Mouse (Mus musculus): ENCODE measurements around the gene Asic3.
A peak's percentile ranks its signal among the peaks of the same experiment; 100 is the strongest.

Asic3 gene

GRCm38 (mm10) chr5:24413042-24413693 lies at the start of gene Asic3:
Asic3 (plus strand) TSS chr5:24413392.
- no peak for DNase-seq (ENCODE audit: low spot score in 2 of 2)

- DNase-seq (ENCODE audit: low spot score in 2 of 2): no peak
Observed at GRCm38 (mm10) chr5:24363467-24363866, 49.7 kb upstream of the Asic3 start.

GRCm38 (mm10) chr5:24364061-24364460 lies 49.1 kb upstream of the Asic3 start:
- no peak for DNase-seq (ENCODE audit: low spot score in 2 of 2)

DNA sequence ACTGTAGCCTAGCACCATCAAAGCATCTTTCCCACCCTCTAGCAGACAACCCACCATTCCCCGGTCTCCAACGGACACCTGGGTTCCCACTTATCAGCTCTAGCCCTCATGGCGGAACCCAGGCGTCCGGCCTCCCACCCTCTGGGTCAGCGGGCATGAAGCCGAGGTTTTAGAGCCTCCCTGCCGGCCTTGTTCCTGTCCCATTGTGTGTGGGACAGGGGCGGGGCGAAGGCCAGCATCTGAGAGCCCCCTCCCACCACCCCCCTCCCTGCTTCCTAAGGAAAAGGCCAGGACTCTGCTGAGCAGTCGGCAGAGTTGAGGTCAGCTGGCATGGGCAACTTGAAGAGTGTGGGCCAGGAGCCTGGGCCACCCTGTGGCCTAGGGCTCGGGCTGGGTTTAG lies 48.7 kb upstream of the Asic3 start, which contains the start of gene Nos3:
Gene Nos3, plus strand, starts transcription at position 303 of the 400 bp plus-strand sequence.
- no peak for DNase-seq (ENCODE audit: low spot score in 2 of 2)

DNA sequence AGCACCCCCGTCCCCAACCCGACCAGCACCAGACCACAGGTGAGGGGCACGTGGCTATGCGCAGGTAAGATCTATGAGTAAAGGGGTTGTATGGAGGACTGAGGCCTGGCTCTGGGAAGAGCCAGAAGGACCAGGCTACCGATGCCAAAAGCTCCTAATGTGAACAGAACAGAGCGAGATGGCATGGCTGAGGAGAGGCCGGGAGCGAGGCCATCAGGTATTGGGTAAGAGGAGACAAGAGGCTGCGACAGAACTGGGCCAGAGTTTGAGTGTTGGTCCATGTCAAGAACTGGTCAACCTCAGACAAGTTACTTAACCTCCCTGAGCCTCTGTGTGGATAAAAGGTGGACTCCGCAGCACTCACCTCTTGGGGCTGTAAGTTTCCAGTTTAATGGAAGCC lies 48.2 kb upstream of the Asic3 start:
- no peak for DNase-seq (ENCODE audit: low spot score in 2 of 2)

DNA sequence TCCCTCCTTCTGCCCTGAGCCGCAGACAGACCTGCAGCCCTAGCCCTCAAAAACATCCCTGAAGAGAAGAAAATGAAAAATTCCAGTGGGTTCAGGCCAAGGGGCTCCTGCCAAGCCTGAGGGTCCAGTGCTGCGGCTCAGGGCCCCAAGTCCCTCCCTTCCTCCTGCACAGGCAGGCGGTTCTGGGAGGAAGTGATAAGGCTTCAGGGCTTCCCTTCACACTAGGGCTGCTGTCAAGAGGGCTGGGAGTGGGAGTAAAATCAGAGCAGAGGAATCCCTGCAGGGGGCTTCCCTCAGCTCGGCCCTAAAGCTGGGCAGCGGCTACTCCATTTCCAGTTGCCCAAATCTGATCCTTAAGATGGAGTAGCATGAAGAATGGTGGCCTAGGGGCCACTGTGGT lies 47.7 kb upstream of the Asic3 start:
- no peak for DNase-seq (ENCODE audit: low spot score in 2 of 2)

DNA sequence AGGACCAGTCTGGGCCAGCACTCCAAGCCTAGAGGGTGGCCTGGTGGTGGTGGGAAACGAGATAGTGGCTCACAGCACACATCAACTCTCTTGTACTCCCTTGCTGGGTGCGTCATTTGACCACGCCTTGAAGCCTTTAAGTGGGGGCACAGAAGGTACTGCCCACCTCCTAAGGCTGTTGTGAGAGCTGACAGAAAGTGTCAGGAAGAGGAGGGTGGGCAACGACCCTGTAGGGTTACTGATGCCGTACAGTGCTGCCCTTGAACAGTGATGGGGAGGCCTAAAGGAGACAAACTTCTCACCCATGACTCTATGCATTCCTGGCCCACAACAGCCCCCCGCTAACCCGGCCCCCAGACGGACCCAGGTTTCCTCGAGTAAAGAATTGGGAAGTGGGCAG lies 46.8 kb upstream of the Asic3 start:
- no peak for DNase-seq (ENCODE audit: low spot score in 2 of 2)

GRCm38 (mm10) chr5:24369767-24370166 lies 43.4 kb upstream of the Asic3 start:
- DNase-seq (ENCODE audit: low spot score in 2 of 2): no peak

DNA sequence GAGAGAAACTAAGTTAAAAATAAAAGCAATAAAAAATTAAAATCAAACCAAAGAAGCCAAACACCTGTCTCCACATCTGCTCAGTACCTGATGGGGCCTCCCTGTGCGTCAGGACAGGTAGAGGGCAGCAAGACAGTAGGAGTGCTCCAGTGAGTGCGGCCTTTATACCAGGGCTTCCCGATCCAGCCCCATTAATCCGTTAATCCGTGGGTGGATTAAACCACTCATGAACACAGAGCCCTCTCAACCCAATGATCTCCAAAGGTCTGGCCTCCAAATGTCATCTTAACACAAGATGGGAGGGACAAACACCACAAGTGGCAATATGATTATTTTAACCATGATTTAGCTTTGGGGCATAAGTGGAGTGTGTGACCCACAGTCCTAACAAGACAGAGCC lies 39.4 kb upstream of the Asic3 start:
- no peak for DNase-seq (ENCODE audit: low spot score in 2 of 2)

DNA sequence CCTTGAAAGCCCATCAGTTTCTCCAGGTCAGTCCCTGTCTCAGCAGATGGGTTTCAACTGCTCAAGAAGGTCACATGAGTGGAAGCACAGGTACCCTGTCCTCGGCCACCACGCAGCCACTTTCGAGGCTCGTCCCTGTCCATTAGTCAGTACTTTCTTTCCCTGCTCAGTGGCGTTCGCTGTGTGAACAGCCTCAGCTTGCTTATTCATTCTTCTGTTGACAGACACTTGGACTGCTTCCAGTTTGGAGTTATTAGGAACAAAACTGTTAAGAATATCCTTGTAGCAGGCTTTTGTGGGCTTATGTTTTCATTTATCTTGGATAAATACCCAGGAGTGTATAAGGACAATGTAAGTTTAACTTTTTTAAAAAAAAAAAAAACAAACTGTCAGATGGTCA lies 39.0 kb upstream of the Asic3 start:
- no peak for DNase-seq (ENCODE audit: low spot score in 2 of 2)

- DNase-seq (ENCODE audit: low spot score in 2 of 2): no peak
Observed at GRCm38 (mm10) chr5:24374666-24375328, 38.4 kb upstream of the Asic3 start.

GRCm38 (mm10) chr5:24378700-24379099 lies 34.5 kb upstream of the Asic3 start:
- no peak for DNase-seq (ENCODE audit: low spot score in 2 of 2)

DNA sequence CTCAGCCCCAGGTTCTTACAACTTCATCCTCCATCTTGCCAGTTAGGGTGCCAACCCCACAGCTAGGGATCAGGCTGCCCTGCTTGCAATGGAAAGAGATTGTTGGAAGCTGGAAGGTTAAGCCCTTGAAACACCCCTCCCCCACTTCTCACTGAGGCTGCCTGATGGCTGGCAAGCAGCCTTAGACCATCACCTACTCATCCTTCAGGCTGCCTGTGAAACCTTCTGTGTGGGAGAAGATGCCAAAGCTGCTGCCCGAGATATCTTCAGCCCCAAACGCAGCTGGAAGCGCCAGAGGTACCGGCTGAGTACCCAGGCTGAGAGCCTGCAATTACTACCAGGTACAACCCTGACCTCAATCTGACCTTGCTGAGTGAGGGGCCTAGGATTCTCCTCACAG lies 33.7 kb upstream of the Asic3 start:
- DNase-seq (ENCODE audit: low spot score in 2 of 2): no peak

- DNase-seq (ENCODE audit: low spot score in 2 of 2): no peak
Observed at GRCm38 (mm10) chr5:24380499-24380898, 32.7 kb upstream of the Asic3 start.

DNA sequence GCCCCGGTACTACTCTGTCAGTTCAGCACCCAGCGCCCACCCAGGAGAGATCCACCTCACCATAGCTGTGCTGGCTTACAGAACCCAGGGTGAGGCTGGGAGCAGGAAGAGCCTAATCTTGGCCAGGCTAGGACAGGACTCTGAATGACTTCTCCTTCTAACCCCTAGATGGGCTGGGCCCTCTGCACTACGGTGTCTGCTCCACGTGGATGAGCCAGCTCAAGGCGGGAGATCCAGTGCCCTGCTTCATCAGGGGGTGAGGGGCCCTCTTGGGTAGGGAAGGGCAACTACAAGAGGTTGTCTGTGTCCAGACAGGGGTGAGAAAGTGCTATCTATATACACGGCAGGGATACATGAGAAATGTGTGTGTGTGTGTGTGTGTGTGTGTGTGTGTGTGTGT lies 31.7 kb upstream of the Asic3 start:
- DNase-seq (ENCODE audit: low spot score in 2 of 2): no peak

DNA sequence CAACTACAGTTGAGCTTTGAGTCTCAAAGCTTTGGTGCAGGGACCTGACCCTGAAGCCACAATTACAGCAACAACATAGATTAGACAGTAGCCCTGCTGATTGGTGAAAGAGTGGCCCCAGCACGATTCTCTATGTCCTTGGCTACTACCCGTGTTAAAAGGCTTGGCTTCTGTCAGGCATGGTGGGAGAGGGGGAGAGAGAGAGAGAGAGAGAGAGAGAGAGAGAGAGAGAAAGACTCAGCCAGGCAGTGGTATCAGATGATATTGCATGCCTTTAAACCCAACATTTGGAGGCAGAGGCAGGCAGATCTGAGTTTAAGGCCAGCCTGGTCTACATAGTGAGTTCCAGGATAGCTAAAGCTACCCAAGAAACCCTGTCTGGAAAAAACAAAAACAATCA lies 31.2 kb upstream of the Asic3 start:
- DNase-seq (ENCODE audit: low spot score in 2 of 2): no peak

GRCm38 (mm10) chr5:24383026-24383859 lies 29.9 kb upstream of the Asic3 start:
- peak; percentile 83 to 84 for DNase-seq (ENCODE audit: low spot score in 2 of 2)

DNA sequence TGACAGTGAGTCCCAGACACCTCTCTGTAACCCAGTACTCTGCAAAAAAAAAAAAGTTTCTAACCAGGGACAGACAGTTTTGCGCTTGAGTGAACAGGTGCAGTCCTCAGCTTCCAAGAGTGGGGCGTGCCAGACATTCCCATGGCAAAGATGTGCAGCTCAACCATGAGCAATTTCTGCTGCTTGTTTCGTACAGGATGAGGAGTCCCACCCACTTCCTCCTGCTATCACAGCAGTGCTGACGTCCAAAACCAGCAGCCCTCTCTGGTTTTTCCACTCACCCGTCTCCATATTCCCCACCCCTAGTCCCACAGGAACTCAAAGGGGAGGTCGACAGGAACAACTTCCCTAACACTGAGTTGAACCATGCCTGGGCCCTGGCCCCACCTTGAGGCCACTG lies 28.8 kb upstream of the Asic3 start:
- DNase-seq (ENCODE audit: low spot score in 2 of 2): peak; percentile 26 to 37

DNA sequence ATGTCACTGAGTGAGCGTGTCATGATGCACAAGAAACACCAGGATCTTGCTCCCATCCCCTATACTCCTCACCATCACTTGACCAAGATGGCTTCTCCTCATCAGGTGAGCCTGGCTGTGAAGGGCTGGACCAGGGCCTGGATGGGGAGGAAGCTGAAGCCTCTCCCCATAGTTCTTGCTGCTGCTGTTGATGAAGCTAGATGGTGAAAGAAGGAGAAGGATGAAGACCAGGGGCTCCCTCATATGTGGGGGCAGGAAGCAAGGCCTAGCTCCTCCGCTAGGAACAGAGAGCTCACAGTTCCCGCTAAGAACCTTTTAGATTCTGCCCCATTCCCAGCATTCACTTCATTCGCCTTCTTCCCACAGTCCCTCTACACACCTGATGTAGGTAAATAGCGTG lies 27.8 kb upstream of the Asic3 start:
- no peak for DNase-seq (ENCODE audit: low spot score in 2 of 2)

DNA sequence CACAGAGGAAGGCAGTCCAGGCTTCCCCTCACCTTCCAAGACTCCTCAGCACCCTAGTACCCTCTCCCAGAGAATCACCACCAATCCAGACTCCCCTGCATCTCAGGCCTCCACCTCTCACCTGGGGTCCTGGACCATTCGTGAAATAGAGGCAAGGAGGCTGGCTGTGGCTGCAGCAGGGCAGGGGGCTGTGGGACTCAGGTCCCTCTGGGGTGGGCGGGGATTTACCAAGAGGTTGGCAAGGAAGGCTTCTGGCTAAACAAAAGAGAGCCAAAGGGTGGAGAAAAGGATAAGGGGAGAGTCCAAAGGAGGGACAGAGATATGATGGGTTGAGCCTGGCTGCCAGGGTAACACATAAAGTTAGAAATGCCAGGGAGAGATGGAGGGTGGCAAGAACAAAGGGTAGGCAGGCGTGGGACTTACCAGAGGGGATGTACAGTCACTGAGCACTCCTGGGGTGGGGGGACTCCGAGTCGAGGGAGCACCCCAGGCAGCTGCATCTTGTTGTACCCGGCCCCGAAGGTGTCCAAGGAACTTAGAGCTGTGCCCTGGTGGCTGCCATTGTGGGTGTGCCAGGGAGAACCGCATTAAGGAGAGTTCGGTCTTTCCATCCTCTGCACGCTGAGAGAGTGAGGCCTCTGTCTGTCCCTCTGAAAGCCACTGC lies 27.2 kb upstream of the Asic3 start:
- no peak for DNase-seq (ENCODE audit: low spot score in 2 of 2)

GRCm38 (mm10) chr5:24387264-24388241 lies 25.6 kb upstream of the Asic3 start:
- no peak for DNase-seq (ENCODE audit: low spot score in 2 of 2)
